Mouse (Mus musculus): ENCODE measurements around the gene Traf2. TPM values are rescaled to one million over a fixed set of nuclear protein-coding genes. Genes with fewer than 3 reads are reported as not detected.

The Traf2 gene
- total RNA-seq, 2 experiments from 2014 or later: 7.8 to 8.6 TPM

- intact Hi-C loops (cut with DNase I): no loop called here
- DNase-seq (ENCODE audit: extremely low spot score in 1 of 2, low spot score in 2 of 2): peak in 1 of 2 experiments; percentile 57
Measured at GRCm38 (mm10) chr2:25576965-25577891, 30.5 kb upstream of the Traf2 start.

- intact Hi-C loops (cut with DNase I): no loop called here
- DNase-seq (ENCODE audit: extremely low spot score in 1 of 2, low spot score in 2 of 2): no peak
Measured at GRCm38 (mm10) chr2:25576028-25576850, 29.5 kb upstream of the Traf2 start.

GRCm38 (mm10) chr2:25575432-25576027 is 28.8 kb upstream of the Traf2 start:
- peak in 1 of 2 experiments; percentile 72 for DNase-seq (ENCODE audit: extremely low spot score in 1 of 2, low spot score in 2 of 2)
- intact Hi-C loops (cut with DNase I): no loop called here

GRCm38 (mm10) chr2:25574579-25575431 is 28.1 kb upstream of the Traf2 start, which contains the start of the genes Mamdc4 and Phpt1:
Gene Mamdc4 (minus strand): TSS chr2:25574845.
Gene Phpt1 (minus strand): TSS chr2:25575224.
- DNase-seq (ENCODE audit: extremely low spot score in 1 of 2, low spot score in 2 of 2): peak; percentile 96 to 98
- intact Hi-C loops (cut with DNase I): no loop called here

- intact Hi-C loops (cut with DNase I): no loop called here
- peak in 1 of 2 experiments; percentile 40 for DNase-seq (ENCODE audit: extremely low spot score in 1 of 2, low spot score in 2 of 2)
Measured at GRCm38 (mm10) chr2:25574136-25574535, 27.4 kb upstream of the Traf2 start.

GRCm38 (mm10) chr2:25573068-25573467 is 26.3 kb upstream of the Traf2 start:
- DNase-seq (ENCODE audit: extremely low spot score in 1 of 2, low spot score in 2 of 2): no peak
- intact Hi-C loops (cut with DNase I): no loop called here

- DNase-seq (ENCODE audit: extremely low spot score in 1 of 2, low spot score in 2 of 2): no peak
- intact Hi-C loops (cut with DNase I): no loop called here
Measured at GRCm38 (mm10) chr2:25571221-25571620, 24.5 kb upstream of the Traf2 start.

GRCm38 (mm10) chr2:25569323-25569722 is 22.6 kb upstream of the Traf2 start:
- intact Hi-C loops (cut with DNase I): no loop called here
- DNase-seq (ENCODE audit: extremely low spot score in 1 of 2, low spot score in 2 of 2): no peak

- intact Hi-C loops (cut with DNase I): no loop called here
- DNase-seq (ENCODE audit: extremely low spot score in 1 of 2, low spot score in 2 of 2): peak in 1 of 2 experiments; percentile 19
Measured at GRCm38 (mm10) chr2:25568473-25569019, 21.8 kb upstream of the Traf2 start.

GRCm38 (mm10) chr2:25566558-25566957 is 19.8 kb upstream of the Traf2 start:
- intact Hi-C loops (cut with DNase I): no loop called here
- peak in 1 of 2 experiments; percentile 38 for DNase-seq (ENCODE audit: extremely low spot score in 1 of 2, low spot score in 2 of 2)

GRCm38 (mm10) chr2:25565741-25566140 is 19.0 kb upstream of the Traf2 start:
- DNase-seq (ENCODE audit: extremely low spot score in 1 of 2, low spot score in 2 of 2): peak in 1 of 2 experiments; percentile 25
- intact Hi-C loops (cut with DNase I): no loop called here

GRCm38 (mm10) chr2:25561946-25562345 is 15.2 kb upstream of the Traf2 start:
- no peak for DNase-seq (ENCODE audit: extremely low spot score in 1 of 2, low spot score in 2 of 2)
- intact Hi-C loops (cut with DNase I): no loop called here

GRCm38 (mm10) chr2:25560551-25560950 is 13.8 kb upstream of the Traf2 start:
- intact Hi-C loops (cut with DNase I): no loop called here
- no peak for DNase-seq (ENCODE audit: extremely low spot score in 1 of 2, low spot score in 2 of 2)

- intact Hi-C loops (cut with DNase I): no loop called here
- DNase-seq (ENCODE audit: extremely low spot score in 1 of 2, low spot score in 2 of 2): no peak
Measured at GRCm38 (mm10) chr2:25558774-25559173, 12.0 kb upstream of the Traf2 start.

GRCm38 (mm10) chr2:25557964-25558360 is 11.2 kb upstream of the Traf2 start:
- intact Hi-C loops (cut with DNase I): no loop called here
- no peak for DNase-seq (ENCODE audit: extremely low spot score in 1 of 2, low spot score in 2 of 2)

GRCm38 (mm10) chr2:25557221-25557963 is 10.7 kb upstream of the Traf2 start, which contains the start of gene Edf1:
Gene Edf1 (plus strand): TSS chr2:25557847.
- intact Hi-C loops (cut with DNase I): no loop called here

GRCm38 (mm10) chr2:25556296-25556695 is 9.6 kb upstream of the Traf2 start:
- DNase-seq (ENCODE audit: extremely low spot score in 1 of 2, low spot score in 2 of 2): no peak
- intact Hi-C loops (cut with DNase I): no loop called here

More at GRCm38 (mm10) chr2:25557221-25557963, 10.7 kb upstream of the Traf2 start, which contains the start of gene Edf1:
- peak; percentile 92 to 97 for DNase-seq (ENCODE audit: extremely low spot score in 1 of 2, low spot score in 2 of 2)

Data from left cerebral cortex, postnatal 10 days (tissue).